Mouse (Mus musculus): Measurements from ENCODE around the gene Zfhx3.

Gene Zfhx3

DNA sequence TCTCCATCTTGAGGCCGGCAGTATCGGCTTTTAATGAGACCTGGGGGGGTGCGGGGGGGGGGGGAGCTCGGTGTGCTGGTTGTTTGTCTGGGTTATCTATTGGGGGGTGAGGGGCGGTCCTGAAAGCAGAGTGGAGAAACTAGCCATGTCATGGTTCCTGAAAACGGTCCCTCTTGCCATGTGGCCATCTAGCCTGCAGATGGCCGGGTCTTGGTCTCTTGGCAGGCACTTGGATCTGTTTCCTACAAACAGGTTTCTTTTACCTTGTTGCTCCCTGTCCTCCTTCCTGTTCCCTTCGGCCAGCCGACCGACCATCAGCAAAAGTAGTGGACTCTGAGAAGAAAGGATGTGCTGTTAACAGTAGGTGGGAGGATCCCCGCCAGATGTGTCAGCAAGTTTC is 904.4 kb downstream of the Zfhx3 start:
- DNase-seq (ENCODE audit: low read depth, low spot score): no peak

DNA sequence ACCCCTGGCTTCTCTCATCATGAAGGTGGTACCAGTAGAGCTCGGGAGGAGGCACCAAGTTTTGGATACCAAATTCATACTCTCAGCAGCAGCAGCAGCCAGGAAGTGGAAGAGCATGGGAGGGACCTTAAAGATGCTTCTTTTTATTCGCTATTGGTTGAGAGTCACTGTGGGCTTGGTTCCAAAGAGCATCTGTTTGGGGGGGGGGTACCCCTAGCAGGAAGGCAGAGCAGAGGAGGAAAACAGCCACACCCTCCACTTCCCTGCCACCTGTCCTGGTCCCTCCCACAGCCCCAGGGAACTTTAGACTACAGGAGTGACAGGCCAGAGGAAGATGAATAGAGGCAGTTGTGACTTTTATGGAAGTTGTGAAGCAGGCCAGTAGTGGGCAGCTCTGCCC is 904.9 kb downstream of the Zfhx3 start:
- peak; percentile 22 for DNase-seq (ENCODE audit: low read depth, low spot score)

DNA sequence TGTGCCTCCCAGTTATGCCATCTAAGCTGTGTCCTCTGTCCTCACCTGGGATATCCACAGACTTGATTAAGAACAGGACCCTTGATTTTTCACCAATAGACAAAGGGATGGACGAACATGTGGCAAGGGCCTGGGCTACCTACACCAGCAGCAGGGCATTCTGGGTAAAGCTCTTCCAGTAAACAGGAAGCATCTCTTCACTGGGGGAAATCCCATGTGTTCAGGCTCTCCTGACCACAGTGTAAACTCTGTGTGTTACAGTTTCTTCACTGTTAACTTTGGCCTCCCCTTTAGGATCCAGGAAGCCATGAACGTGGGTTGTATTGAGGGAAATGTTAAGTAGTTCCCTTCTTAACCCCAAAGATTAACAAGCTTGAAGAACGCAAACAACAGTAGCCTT is 906.0 kb downstream of the Zfhx3 start:
- no peak for DNase-seq (ENCODE audit: low read depth, low spot score)

DNA sequence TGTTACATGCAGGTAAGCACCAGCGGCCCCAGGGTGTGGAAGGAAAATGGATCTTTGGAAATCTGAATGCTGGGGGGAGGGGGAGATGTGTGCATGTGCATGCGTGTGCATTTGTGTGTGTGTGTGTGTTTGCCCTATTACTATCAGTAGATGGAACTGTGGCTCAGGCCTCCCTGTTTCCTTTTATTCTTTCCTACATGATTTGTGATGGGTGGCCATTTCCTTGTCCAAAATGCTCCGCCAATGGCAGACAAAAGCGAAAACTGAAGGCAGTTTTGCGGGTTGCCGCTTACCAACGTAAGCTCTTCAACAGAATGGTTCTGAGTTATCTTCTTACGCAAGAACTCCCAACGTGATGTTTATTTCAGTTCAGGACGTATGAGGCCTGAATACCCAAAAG is 910.6 kb downstream of the Zfhx3 start:
- DNase-seq (ENCODE audit: low read depth, low spot score): no peak

DNA sequence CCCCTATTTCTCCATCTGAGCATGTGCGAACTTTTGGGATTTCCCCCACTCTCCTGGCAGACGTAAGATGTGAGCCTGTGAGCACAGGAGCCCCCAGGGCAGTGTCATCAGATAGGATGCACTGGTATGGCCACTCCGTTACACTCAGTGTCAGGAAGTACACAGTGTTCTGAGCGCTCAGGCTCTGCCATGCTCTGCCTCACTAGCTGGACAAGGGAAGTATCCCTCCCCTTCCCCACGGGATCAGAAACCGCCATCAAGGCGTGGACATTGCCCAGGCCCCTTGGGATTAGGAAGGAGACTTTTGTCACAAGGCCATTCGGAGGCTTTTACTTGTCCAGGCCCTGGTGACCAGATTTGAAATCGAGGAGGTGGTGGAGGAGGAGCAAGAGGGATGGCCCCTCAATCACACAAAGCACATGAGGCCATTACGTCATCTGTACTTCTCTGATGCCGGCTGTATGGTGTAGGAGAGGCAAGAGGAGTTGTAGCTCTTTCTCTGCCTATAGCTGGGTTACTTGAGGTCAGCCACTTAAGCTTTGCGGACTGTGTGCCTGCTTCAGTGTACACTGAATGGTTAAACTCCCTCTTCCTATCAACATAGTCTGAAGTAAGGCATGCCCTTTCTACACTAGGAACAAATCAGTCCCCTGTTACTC is 912.1 kb downstream of the Zfhx3 start:
- no peak for DNase-seq (ENCODE audit: low read depth, low spot score)

DNA sequence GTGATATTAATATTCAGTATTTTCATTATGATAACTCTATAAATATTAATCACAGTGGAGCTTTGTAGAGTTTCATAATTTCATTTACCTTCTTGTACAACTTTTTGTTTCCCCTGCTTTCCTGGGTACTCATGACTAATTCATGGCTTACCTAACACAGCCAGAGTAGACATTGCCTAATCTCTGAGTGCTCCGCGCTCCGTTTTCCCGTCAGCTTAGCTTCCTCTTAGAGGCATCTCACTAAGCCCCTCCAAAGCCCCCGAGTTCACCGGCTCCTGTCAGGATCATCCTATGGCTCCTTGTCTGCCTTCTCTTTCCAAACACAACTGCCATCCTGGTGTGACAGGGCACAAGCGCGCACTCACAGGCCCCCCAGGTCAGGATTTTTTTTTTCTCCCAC is 916.6 kb downstream of the Zfhx3 start:
- no peak for DNase-seq (ENCODE audit: low read depth, low spot score)

DNA sequence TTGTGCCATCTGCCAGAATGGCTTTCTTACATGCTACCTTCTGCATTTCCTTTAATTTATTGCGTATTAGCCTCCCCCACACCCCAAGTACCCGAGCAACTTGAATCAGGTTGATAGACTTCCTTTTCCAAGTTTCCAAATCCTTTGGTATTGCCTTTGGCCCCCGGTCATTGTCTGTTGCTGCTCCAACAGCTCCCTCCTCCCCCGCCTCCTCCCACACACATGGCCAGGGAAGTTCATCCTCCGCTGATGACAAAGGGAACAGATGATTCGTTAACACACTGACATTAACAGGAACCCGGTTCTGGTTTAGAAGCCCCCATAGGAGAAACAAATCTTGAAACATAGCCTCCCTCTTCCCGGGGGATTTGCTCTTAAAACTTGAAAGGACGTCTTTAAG is 917.5 kb downstream of the Zfhx3 start:
- no peak for DNase-seq (ENCODE audit: low read depth, low spot score)

DNA sequence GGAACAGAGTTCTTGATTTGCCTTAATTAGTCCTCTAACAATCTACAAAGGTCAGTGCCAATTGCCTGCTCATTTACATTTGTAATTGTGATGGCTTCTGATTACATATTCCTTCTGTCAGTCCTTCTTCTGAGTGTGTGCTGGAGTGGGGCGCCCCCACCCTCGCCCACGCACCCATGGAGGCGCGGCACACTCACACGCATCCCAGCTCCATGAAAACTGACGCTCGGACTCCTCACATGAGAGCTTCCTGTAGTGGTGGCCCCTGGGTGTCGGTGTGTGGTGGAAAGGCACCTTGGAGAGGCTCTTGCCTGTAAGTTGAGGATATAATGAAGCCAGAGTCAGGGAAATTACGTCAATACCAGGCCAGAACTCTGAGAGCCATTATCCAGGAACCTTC is 921.0 kb downstream of the Zfhx3 start:
- DNase-seq (ENCODE audit: low read depth, low spot score): no peak

DNA sequence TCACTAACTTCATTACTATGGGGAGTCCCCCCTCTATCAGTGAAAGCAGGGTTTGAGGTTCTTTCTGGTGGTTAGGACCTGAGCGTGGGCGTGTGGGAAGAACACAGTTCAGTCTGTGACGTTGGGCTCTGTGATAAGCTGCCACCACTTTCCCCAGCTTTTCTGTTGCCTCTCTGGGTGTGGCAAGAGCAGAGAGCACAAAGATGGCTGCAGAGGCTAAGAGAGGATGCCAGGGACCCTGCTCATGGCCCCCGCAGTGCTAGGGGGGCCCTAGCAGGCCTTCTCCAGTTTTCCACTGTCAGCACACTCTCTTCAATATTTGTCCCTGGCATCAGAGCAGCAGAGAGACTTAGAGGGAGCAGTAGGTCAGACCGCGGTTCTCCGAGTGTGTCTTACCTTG is 924.0 kb downstream of the Zfhx3 start:
- DNase-seq (ENCODE audit: low read depth, low spot score): no peak

DNA sequence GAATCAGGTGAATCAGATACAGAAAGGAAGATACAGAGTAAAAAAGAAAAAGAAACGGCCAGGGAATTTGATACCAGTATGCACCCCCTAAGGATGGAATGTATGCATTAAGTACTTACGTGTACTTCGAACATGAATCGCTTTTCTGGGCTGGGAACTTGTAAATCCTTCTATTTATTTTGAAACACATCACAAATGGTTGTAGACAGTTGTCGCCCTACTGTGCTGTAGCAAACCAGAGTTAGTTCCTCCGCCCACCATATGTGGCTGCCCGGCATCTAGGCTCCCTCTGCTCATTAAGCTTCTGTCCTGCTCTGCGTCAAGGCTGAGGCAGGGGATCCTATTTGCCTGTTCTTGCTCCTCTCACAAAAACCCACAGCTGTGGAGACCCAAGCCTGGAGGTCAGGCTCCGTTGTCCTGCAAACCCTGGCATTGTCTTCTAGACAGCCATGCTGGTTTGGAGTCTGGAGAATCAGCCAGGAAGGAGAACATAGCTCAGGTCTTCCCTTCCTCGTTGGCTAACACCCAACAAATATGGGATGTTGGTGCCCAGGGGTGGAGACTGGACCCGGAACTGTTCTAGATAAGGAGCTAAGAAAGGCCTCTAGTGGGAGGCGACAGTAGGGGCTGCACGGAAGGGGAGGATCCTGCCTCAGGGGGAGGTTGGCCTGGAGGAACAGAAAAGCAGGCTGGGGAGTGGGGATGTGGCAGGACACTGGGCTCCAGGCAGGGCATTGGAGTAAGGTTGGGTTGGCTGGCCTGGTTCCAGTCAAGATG is 925.2 kb downstream of the Zfhx3 start:
- no peak for DNase-seq (ENCODE audit: low read depth, low spot score)

DNA sequence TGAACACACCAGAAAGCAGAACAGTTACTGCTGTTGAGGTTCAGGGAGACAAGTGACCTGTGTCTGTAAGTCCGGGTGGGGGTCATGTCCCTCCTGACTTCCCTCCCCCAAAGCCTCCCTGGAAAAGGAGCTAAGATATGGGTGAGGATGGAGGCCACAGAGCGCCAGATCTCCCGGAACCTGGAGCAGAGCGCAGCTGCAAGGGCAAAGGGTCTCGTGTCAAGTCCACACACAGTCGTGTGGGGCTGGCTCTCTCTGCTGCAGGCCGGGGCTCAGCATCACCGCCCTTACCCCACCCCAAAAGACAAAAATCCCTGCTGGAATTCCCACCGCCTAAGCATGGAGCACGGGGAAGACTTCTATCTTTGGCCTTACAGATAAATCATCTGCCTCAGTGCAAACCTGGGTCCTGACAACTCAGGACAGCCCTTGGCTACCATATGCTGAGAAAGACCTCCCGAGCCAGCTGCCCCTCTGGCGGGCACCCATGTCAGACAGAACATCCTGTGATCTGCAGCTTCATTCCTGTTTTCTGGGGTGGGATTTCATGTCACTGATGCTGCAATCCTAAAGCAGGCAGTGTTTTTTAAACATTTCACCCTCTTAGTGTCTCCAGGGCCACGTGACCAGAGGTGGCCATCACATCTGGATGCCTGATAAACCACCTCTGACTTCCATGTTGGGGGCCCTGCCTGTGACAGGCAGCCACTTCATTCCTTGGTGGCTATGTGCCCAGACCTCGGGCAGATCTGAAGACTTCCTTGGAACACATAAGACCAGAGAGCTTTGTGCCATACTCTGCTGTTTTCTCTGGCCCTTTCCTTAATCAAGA is 926.0 kb downstream of the Zfhx3 start:
- no peak for DNase-seq (ENCODE audit: low read depth, low spot score)

DNA sequence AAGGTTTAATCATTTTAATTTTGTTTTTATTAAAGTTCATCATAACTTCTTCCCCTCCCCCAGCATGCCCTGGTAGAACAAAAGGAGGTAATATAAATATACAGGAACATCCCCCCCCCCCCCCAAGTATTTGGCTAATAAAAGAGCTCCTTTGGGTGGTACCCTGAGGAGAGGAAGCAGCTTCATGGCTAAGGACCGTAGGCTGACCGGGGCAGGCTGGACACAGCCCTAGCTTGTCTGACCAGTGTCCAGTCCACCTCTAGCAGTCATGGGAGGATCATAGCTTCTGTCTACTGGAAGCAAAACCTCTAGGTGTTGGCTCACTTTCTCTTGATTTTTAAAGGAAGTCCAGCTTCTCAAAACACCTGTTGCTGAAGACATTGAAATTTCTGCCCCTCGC is 927.0 kb downstream of the Zfhx3 start:
- no peak for DNase-seq (ENCODE audit: low read depth, low spot score)

DNA sequence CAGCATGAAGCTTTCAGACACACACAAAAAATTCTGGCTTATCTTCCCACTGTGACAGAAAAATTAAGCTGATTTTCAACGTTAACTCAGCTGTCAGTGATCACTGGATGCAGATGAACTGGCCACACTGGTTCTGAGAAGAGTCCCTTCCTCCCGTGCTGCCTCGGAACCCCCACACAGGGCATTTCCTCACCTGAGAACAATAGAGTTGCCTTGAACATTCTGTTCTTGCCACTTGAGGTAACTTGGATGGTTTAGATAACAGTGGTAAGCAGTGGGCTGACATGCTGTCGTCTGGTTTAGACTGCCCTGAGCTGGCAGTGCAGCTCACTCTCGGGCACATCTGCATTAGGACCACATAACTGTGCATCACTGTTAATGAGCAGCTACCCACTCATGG is 927.5 kb downstream of the Zfhx3 start:
- DNase-seq (ENCODE audit: low read depth, low spot score): no peak

DNA sequence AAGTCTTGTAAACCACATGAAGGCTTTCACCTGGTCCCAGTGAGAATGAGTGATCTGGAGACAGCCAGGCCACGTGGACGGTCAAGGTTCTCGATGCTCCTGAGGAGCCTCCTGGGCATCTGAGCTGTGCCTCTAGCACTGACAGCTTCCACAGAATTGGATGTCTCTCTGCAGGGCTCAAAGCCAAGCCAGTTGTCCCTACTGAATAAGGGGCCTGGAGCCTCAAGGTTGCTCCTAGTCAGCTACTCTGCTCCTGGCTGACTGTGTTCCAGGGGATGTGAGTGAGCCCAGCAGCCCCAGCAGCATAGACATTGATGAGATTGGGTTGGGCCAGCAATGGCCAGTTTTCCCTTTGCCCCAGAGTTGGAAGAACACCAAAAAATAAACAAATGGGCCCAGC is 927.9 kb downstream of the Zfhx3 start:
- no peak for DNase-seq (ENCODE audit: low read depth, low spot score)

DNA sequence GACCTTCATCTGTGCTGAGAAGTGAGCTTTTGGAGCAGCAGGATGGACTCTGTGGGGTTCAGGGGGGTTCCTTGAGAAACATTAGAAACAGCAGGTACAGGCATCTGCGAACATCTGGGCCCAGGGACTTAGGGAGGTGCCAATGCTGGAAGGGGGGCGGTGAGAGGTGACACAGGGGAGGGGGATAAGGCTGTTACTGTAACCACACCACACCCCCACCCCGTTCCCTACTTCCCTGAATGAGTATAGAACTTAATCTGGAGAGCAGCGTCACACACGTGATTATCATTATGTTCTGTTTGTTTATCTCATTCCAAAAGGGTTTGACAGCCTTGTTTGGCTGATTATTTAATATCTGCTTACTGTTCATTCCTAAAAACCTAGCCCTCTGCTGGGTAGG is 933.3 kb downstream of the Zfhx3 start:
- no peak for DNase-seq (ENCODE audit: low read depth, low spot score)

DNA sequence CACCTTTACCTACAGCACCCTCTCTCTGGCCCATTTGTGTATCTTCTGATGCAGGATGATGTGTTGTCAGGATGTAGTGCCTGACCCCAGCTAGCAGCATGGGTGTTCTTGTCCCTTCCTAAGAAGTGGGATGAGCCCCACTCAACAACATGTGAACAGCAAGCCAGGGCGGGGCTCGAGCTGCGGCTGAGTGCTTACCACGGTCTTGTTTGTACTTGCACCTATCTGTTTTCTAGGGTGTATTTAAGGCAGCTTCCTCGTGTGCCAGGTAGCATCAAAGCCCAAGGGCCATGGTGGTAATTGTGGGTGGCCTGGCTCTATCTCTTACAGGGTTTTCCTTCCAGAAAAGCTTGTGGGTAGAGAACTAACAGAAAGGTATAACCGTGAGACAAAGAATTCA is 937.7 kb downstream of the Zfhx3 start:
- no peak for DNase-seq (ENCODE audit: low read depth, low spot score)

DNA sequence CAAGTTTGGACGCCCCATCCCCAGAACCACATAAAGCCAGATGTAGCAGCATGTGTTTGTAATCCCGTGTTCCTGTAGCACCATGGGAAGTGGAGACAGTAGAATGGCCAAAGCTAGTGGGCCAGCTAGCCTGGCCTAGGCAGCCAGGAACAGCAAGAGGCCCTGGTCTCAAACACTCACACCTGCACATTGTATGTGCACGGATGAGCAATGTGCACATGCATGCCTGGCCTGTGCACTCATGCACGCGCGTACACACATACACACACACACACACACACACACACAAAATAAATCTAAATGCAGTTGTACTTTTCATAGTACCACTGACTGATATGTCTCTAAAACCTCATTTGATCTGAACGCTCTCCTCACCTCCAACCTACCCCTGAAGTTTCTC is 938.9 kb downstream of the Zfhx3 start:
- no peak for DNase-seq (ENCODE audit: low read depth, low spot score)

DNA sequence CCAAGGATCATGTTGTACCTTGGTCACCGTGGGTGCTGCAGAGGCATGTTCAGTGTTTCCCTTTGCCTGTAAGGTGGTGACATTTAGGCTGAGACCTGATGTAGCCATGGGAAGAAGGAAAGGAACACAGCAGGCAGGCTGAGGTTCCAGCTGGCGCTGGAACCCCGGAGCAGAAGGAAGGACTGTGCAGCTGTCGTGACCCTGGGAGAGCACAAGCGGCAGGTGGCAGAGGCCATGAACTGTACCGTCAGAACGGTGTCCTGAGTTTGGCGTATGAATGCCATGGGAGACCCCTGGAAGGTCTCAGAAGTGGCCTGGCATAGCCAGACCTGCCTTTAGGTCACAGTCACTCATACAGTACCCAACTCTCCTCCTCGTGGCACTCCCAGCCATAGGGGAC is 939.6 kb downstream of the Zfhx3 start:
- no peak for DNase-seq (ENCODE audit: low read depth, low spot score)

DNA sequence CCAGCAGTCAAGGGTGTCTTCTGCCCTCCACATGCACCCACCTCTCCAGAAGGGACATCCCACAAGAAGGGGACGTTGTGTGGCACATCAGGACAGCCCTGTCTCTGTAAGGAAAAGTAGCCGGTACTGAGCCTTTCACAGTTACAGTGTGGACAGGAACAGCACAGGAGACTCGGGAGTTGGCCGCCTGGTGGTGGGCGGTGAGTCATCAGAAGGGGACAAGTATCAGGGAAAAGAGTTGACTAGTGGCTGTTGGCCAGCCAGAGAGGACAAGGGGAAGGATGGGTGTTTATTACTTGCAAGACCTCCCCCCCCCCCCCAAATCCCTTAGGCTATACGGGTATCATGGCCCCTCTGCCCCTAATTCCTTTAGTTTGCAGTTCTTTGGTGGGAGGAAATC is 940.9 kb downstream of the Zfhx3 start:
- DNase-seq (ENCODE audit: low read depth, low spot score): no peak

DNA sequence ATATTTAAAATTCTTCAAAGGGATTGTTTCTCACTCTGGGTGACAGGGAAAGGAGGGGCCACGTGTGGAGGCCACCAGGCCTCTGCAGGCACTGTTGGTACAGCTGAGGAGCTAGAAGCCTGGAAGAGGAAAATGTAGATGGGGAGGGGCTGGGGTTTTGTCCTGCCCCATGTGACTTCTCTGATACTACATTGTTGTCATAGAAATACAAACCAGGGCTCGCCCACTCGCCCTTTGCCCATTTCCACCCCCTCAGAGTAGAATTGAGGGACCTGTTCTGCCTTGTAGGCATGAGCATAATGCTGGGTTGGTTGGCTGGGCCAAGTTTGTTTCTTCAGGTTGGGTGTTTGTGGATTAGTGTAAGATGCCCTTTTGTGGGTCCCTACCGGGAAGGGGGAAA is 942.5 kb downstream of the Zfhx3 start:
- DNase-seq (ENCODE audit: low read depth, low spot score): no peak

DNA sequence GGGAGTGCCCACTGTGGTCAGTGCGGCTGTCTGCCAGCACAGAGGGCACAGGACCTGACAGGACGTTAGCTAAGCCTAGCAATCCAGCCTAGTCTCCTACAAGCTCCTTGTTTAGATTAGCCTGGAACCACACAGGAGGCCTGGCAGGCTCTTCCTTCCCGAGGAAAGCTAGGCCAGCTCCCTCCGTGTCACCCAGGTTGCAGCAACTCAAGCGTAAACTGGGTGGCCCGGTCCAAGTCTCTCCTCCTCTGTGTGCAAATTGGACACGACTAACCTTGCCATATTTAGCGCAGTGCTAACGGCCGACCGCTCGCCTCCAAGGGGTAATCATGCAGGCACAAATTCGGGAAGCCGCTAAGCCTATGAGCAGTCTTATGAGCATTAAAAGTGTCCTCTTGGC is 943.0 kb downstream of the Zfhx3 start:
- no peak for DNase-seq (ENCODE audit: low read depth, low spot score)

DNA sequence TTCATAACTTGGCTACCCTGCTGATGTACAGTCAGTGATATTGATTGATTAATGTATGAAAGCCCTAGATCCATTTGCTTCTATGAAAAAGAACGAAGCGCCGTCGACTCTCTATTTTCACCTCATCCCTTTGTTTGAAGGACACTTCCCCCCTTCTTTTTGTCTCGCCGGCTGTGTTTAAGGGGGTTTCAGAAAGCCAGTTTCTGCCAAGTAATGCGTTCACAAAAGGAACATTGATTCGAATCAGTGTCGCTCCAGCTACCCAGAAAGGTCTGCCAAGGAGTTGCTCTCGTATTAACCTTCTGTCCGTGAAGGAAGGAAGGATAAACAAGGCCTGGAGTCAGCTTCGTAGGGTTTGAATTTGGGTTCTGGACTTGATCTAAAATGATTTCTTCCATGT is 943.4 kb downstream of the Zfhx3 start:
- no peak for DNase-seq (ENCODE audit: low read depth, low spot score)

Measured in ES-CJ7 (cell line).